Mouse (Mus musculus) liver, adult 2 months (tissue): ENCODE measurements around the gene Zfp536.

Experiments
- CTCF ChIP-seq: fragments of 200-500 bp; IDR thresholded peaks from 2 replicates; pipeline ENCODE4 v1.5.1; 2011; ENCODE audit warnings: low read depth, low read length, control low read depth
- POLR2A ChIP-seq: fragments of 200-500 bp; IDR thresholded peaks from 2 replicates; pipeline ENCODE4 v1.6.1; 2011; ENCODE audit warnings: low read length, control low read depth; ENCODE audit not compliant: insufficient read depth; ENCODE audit errors: extremely low read depth

DNA sequence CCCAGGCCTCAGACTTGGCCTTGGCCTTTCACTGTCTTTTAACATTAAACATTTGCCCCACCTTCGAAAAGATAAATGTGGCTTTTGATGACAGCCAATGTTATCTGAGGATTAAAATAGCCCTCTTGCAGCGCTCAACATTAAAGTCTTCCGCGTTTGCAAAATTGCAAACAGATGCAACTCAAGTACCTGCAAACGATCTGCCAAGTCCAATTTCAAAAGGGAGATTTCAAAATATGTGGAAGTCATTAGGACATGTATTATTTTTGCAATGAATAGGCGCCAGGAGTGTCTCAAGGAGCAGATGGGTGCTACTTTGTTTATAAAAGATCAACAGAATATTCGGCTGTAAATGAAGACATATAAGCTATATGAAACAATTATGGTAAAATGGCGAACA is 30.1 kb downstream of the Zfp536 start:
- TF ChIP-seq POLR2A (no peak), CTCF (no peak)
